Mouse (Mus musculus) embryonic facial prominence, embryonic 10.5 days (tissue): Measurements from ENCODE around the gene Asb10. TPM values are rescaled to one million over a fixed set of nuclear protein-coding genes. Genes with fewer than 3 reads are reported as not detected.

ENCODE experiments used
- polyA plus RNA-seq: library from polyadenylated mRNA; unstranded; fragments of >200 nt; fragmentation: Nextera tagmentation; extraction: Ambion mirVana; gene quantifications from 2 replicates; pipeline ENCODE4 v1.2.1, GENCODE M21; 2016

Gene Asb10
- polyA plus RNA-seq, 1 experiment from 2014 or later = 0.29 TPM

Other genes starting within 250 kb of the Asb10 start
- gene Kcnh2, start 189.4 kb downstream of the Asb10 start, polyA plus RNA-seq = 10.9 and 13.7 TPM in 2 replicates
- 7.6 and 7.7 TPM in 2 replicates for gene Nos3, start 176.2 kb downstream of the Asb10 start, polyA plus RNA-seq
- gene Atg9b, start 148.8 kb downstream of the Asb10 start, polyA plus RNA-seq = 0.69 and 0.83 TPM in 2 replicates
- 53.6 and 57.2 TPM in 2 replicates for gene Abcb8, start 147.3 kb downstream of the Asb10 start, polyA plus RNA-seq
- gene Asic3, start 127.6 kb downstream of the Asb10 start, polyA plus RNA-seq = 0.31 and 0.34 TPM in 2 replicates
- 46.9 and 50.7 TPM in 2 replicates for gene Cdk5, start 117.4 kb downstream of the Asb10 start, polyA plus RNA-seq
- 35.1 and 38.4 TPM in 2 replicates for gene Slc4a2, start 117.1 kb downstream of the Asb10 start, polyA plus RNA-seq
- gene Fastk, start 95.7 kb downstream of the Asb10 start, polyA plus RNA-seq = 100 and 109 TPM in 2 replicates
- gene Tmub1, start 93.1 kb downstream of the Asb10 start, polyA plus RNA-seq = 24.7 and 25.0 TPM in 2 replicates
- 30.8 and 36.6 TPM in 2 replicates for gene Agap3, start 88.8 kb downstream of the Asb10 start, polyA plus RNA-seq
- 0.34 and 0.99 TPM in 2 replicates for gene Gbx1, start 13.8 kb downstream of the Asb10 start, polyA plus RNA-seq
- 0.07 and 0.08 TPM in 2 replicates for gene 4931409K22Rik, start 15.8 kb upstream of the Asb10 start, polyA plus RNA-seq
- gene Abcf2, start 36.5 kb upstream of the Asb10 start, polyA plus RNA-seq = 181 and 183 TPM in 2 replicates
- gene Chpf2, start 45.8 kb upstream of the Asb10 start, polyA plus RNA-seq = 14.8 and 19.6 TPM in 2 replicates
- 22.2 and 24.8 TPM in 2 replicates for gene Smarcd3, start 83.4 kb upstream of the Asb10 start, polyA plus RNA-seq
- gene Nub1, start 144.6 kb upstream of the Asb10 start, polyA plus RNA-seq = 27.7 and 29.5 TPM in 2 replicates
- 51.1 and 58.6 TPM in 2 replicates for gene Wdr86, start 189.7 kb upstream of the Asb10 start, polyA plus RNA-seq
- 0.40 and 1.8 TPM in 2 replicates for gene Crygn, start 217.0 kb upstream of the Asb10 start, polyA plus RNA-seq